Mouse (Mus musculus) embryo, embryonic 11.5 days (tissue): ENCODE results near the gene Rcbtb1.
"Not testable (repeated sequence)": the region's sequence is repeated elsewhere in the genome, so short reads cannot be mapped to it uniquely, and the experiment has no call there.

Source experiments
- DNase-seq: peaks from one replicate; pipeline ENCODE4 v3.0.0-alpha.2; 2012; ENCODE audit warnings: low read depth, low spot score

The Rcbtb1 gene

DNA sequence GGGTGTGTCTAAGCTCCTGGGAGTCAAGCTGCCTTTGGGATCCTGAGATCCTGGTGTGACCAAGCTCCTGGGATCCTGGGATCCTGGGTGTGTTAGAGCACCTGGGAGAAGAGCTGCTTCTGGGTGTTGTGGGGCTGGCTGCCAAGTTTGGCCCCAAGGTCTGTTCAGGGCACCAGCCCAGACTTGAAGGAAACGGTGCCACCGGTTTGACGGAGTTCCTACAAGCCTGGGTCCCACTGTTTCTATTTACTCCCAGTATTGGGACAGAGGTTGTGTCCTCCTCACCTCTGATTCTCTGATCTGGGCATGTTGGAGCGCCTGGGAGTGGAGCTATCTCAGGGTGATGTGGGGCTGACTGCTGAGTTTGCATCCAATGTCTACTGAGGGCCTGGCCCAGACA, 74.0 kb downstream of the Rcbtb1 start:
- DNase-seq = not testable (repeated sequence)
